Mouse (Mus musculus) embryonic stem cell, embryonic (primary cell): ENCODE results near the gene Ctsd.

Experiments
- CTCF ChIA-PET, 4 experiments: fragments of 300-600 bp in 2 of 4; fragments of 350-600 bp in 2 of 4; sonication (Branson Sonifier 250); formaldehyde crosslinking; loops; one replicate each; lab custom pipeline; 2022; ENCODE audit warnings: inconsistent platforms in 2 of 4; lab: Charles Lee
- POLR2A ChIA-PET, 4 experiments: fragments of 300-600 bp in 2 of 4; fragments of 350-600 bp in 2 of 4; sonication (Branson Sonifier 250); formaldehyde crosslinking; loops; one replicate each; lab custom pipeline; 2022; ENCODE audit warnings: antibody characterized with exemption in 4 of 4, inconsistent platforms in 1 of 4; lab: Charles Lee

Gene Ctsd

GRCm38 (mm10) chr7:142409603-142410002 is 21.8 kb upstream of the Ctsd start:
- CTCF ChIA-PET: interaction anchor here in 2 of 4 experiments (1.2 to 1.7 kb wide), 2 partner anchors 19 to 93 kb away, joined by 3 to 4 read pairs; no protein-coding TSS in a partner anchor
- POLR2A ChIA-PET: interaction anchor here in 2 of 4 experiments (0.8 to 1.9 kb wide), 2 partner anchors 22 to 23 kb away, joined by 4 to 9 read pairs; partner anchors contain the start of gene Ctsd (in 1 of the 2)

- CTCF ChIA-PET: interaction anchor here in 3 of 4 experiments (1.2 to 1.7 kb wide), 4 partner anchors 20 to 93 kb away, joined by 3 to 6 read pairs (median 4); no protein-coding TSS in a partner anchor
- POLR2A ChIA-PET: interaction anchor here in 3 of 4 experiments (0.6 to 1.9 kb wide), 4 partner anchors 21 to 35 kb away, joined by 3 to 9 read pairs (median 3); partner anchors contain the start of genes Ctsd (in 1 of the 3), Gm49369 (in 1 of the 3) and Ifitm10 (in 1 of the 3)
Measured at GRCm38 (mm10) chr7:142408686-142409085, 20.8 kb upstream of the Ctsd start.

- CTCF ChIA-PET: interaction anchor here in 2 of 4 experiments (1.2 to 1.6 kb wide), 2 partner anchors 74 kb away, joined by 3 to 6 read pairs; no protein-coding TSS in a partner anchor
- POLR2A ChIA-PET: interaction anchor here in 3 of 4 experiments (0.7 to 1.1 kb wide), 3 partner anchors 15 to 35 kb away, joined by 3 to 4 read pairs (median 3); partner anchors contain the start of gene Ifitm10 (in 1 of the 3)
Measured at GRCm38 (mm10) chr7:142407935-142408334, 20.1 kb upstream of the Ctsd start.

- ChIA-PET POLR2A (interaction anchor here in 3 of 4 experiments (0.7 to 7.2 kb wide), 21 partner anchors 9 to 648 kb away, joined by 3 to 77 read pairs (median 5); partner anchors contain the start of genes Ctsd (in 3 of the 3) and Gm49369 (in 1 of the 3)), CTCF (interaction anchor here in 2 of 4 experiments (0.7 to 1.7 kb wide), 6 partner anchors 14 to 133 kb away, joined by 3 to 5 read pairs (median 3); no protein-coding TSS in a partner anchor)
Measured at GRCm38 (mm10) chr7:142405134-142405533, 17.3 kb upstream of the Ctsd start.

- ChIA-PET POLR2A (interaction anchor here in 3 of 4 experiments (2.3 to 7.2 kb wide), 4 partner anchors 15 to 19 kb away, joined by 16 to 77 read pairs (median 18); partner anchors contain the start of gene Ctsd (in 3 of the 3)), CTCF (interaction anchor here in 2 of 4 experiments (0.6 to 1.6 kb wide), 3 partner anchors 25 to 69 kb away, joined by 3 to 13 read pairs (median 4); no protein-coding TSS in a partner anchor)
Measured at GRCm38 (mm10) chr7:142403591-142403990, 15.8 kb upstream of the Ctsd start.

GRCm38 (mm10) chr7:142400750-142401142 is 12.9 kb upstream of the Ctsd start:
- ChIA-PET CTCF (interaction anchor here (0.5 to 1.6 kb wide), 4 partner anchors 27 to 66 kb away, joined by 3 to 7 read pairs (median 4); partner anchors contain the start of gene Tnni2 (in 1 of the 4)), POLR2A (interaction anchor here in 3 of 4 experiments (0.6 to 7.2 kb wide), 21 partner anchors 13 to 210 kb away, joined by 3 to 77 read pairs (median 3); partner anchors contain the start of gene Ctsd (in 3 of the 3))

- ChIA-PET CTCF (interaction anchor here in 3 of 4 experiments (1.0 to 1.6 kb wide), 3 partner anchors 28 to 66 kb away, joined by 3 to 7 read pairs (median 4); partner anchors contain the start of gene Tnni2 (in 1 of the 3)), POLR2A (interaction anchor here in 3 of 4 experiments (0.6 to 7.2 kb wide), 21 partner anchors 12 to 211 kb away, joined by 3 to 77 read pairs (median 3); partner anchors contain the start of gene Ctsd (in 3 of the 3))
Measured at GRCm38 (mm10) chr7:142400112-142400749, 12.4 kb upstream of the Ctsd start.

GRCm38 (mm10) chr7:142399250-142399649 is 11.4 kb upstream of the Ctsd start:
- CTCF ChIA-PET: interaction anchor here in 2 of 4 experiments (0.7 to 1.2 kb wide), 2 partner anchors 35 to 65 kb away, joined by 3 to 7 read pairs; no protein-coding TSS in a partner anchor
- POLR2A ChIA-PET: interaction anchor here in 3 of 4 experiments (0.6 to 7.2 kb wide), 6 partner anchors 11 to 356 kb away, joined by 3 to 77 read pairs (median 7); partner anchors contain the start of gene Ctsd (in 2 of the 3)

- CTCF ChIA-PET: interaction anchor here in 2 of 4 experiments (0.5 to 1.2 kb wide), 3 partner anchors 64 to 394 kb away, joined by 3 to 7 read pairs (median 3); no protein-coding TSS in a partner anchor
Measured at GRCm38 (mm10) chr7:142398052-142398451, 10.2 kb upstream of the Ctsd start.

GRCm38 (mm10) chr7:142396611-142397010 is 8.8 kb upstream of the Ctsd start:
- CTCF ChIA-PET: no interaction called here
- POLR2A ChIA-PET: interaction anchor here in 2 of 4 experiments (1.0 to 5.9 kb wide), 2 partner anchors 9 to 11 kb away, joined by 7 to 38 read pairs; partner anchors contain the start of gene Ctsd (in 2 of the 2)

More at GRCm38 (mm10) chr7:142398052-142398451, 10.2 kb upstream of the Ctsd start:
- POLR2A ChIA-PET: interaction anchor here in 3 of 4 experiments (0.6 to 5.9 kb wide), 4 partner anchors 10 to 552 kb away, joined by 4 to 38 read pairs (median 9); partner anchors contain the start of genes Ctsd (in 2 of the 3) and Ifitm10 (in 1 of the 3)

- ChIA-PET POLR2A (no interaction called here), CTCF (no interaction called here)
Measured at GRCm38 (mm10) chr7:142395472-142395871, 7.6 kb upstream of the Ctsd start.

GRCm38 (mm10) chr7:142394261-142395190 is 6.7 kb upstream of the Ctsd start:
- ChIA-PET CTCF (no interaction called here), POLR2A (interaction anchor here in 3 of 4 experiments (0.7 to 2.1 kb wide), 7 partner anchors 10 to 76 kb away, joined by 3 to 7 read pairs (median 5); no protein-coding TSS in a partner anchor)

GRCm38 (mm10) chr7:142393191-142393590 is 5.4 kb upstream of the Ctsd start:
- CTCF ChIA-PET: interaction anchor here in 3 of 4 experiments (0.7 to 1.8 kb wide), 3 partner anchors 59 to 458 kb away, joined by 3 to 9 read pairs (median 7); no protein-coding TSS in a partner anchor
- POLR2A ChIA-PET: interaction anchor here (0.6 to 2.1 kb wide), 16 partner anchors 9 to 660 kb away, joined by 3 to 7 read pairs (median 3); no protein-coding TSS in a partner anchor

GRCm38 (mm10) chr7:142391609-142392008 is 3.8 kb upstream of the Ctsd start:
- POLR2A ChIA-PET: interaction anchor here in 1 of 4 experiments (0.6 kb wide), 1 partner anchor 22 kb away, joined by 3 read pairs; no protein-coding TSS in a partner anchor
- CTCF ChIA-PET: no interaction called here

GRCm38 (mm10) chr7:142391108-142391507 is 3.3 kb upstream of the Ctsd start:
- POLR2A ChIA-PET: interaction anchor here in 1 of 4 experiments (0.6 kb wide), 1 partner anchor 21 kb away, joined by 3 read pairs; no protein-coding TSS in a partner anchor

GRCm38 (mm10) chr7:142389961-142390650 is 2.3 kb upstream of the Ctsd start:
- POLR2A ChIA-PET: interaction anchor here in 2 of 4 experiments (4.0 to 7.0 kb wide), 4 partner anchors 12 to 15 kb away, joined by 21 to 130 read pairs (median 90); partner anchors contain the start of gene Ifitm10 (in 2 of the 2)
- CTCF ChIA-PET: interaction anchor here in 1 of 4 experiments (1.8 kb wide), 1 partner anchor 56 kb away, joined by 3 read pairs; no protein-coding TSS in a partner anchor

More at GRCm38 (mm10) chr7:142391108-142391507, 3.3 kb upstream of the Ctsd start:
- CTCF ChIA-PET: no interaction called here
